15 mouse cellular contexts compared by ENCODE assay signal in genomic region chr7:102349236-102349635, GRCm38 (mm10).
DNase-seq lines count a peak whose midpoint lies in the region; ATAC-seq and TF ChIP-seq lines count a peak whose summit lies in the region.
"Had no signal": no experiment of that assay in that cellular context is flagged by ENCODE, and none has a peak within 500 bp of the region (broad histone marks: within the 10 kb centered on the region; RNA-seq: fewer than 3 reads in every experiment).

No protein-coding gene starts in this region.

- DNase-seq in kidney, adult 11 months, result peak; percentile 30
- DNase-seq in kidney, postnatal 4 days, result no peak
- DNase-seq in kidney, postnatal 0 days (ENCODE audit: low spot score), result peak; percentile 15
- DNase-seq in kidney, adult 18-20 months, result no peak
- peak; percentile 54 for DNase-seq in kidney, postnatal 14 days
- no peak for DNase-seq in right cerebral cortex, adult 2 months (ENCODE audit: low spot score in 2 of 2)
- DNase-seq: adrenal gland, postnatal 10 days; cerebellum, adult 11-12 months; cerebellum, adult 9-10 months; cerebellum, postnatal 25 days; gastrocnemius, postnatal 10 days had no signal

- TF ChIP-seq CTCF in kidney, postnatal 0 days (IDR thresholded peaks at IDR 0.05; ENCODE audit: low read depth), result no peak

- H3K36me3 ChIP-seq in kidney, postnatal 0 days (ENCODE audit: insufficient read depth, low read length), result no peaks in the 10 kb centered on the region
- H3K36me3 ChIP-seq: forebrain, embryonic 15.5 days; heart, embryonic 12.5 days; hindbrain, embryonic 15.5 days had no signal

- H3K9me3 ChIP-seq in kidney, postnatal 0 days (replicated peaks; ENCODE audit: low read length), result no peaks in the 10 kb centered on the region
- H3K9me3 ChIP-seq: forebrain, embryonic 15.5 days; heart, embryonic 12.5 days; hindbrain, embryonic 15.5 days had no signal

- ATAC-seq in kidney, postnatal 0 days (replicated peaks; ENCODE audit: low FRiP score, low read depth), result no peak
- ATAC-seq: forebrain, embryonic 15.5 days had no signal

- 57% methylated on average over 5 of the region's 5 CpGs for WGBS in kidney, postnatal 0 days

- no peak overlapping the region for H3K27ac ChIP-seq in kidney, postnatal 0 days
- H3K27ac ChIP-seq in brown adipose tissue, adult 24 weeks (replicated peaks; ENCODE audit: low read depth, low read length), result peak overlapping the region; percentile 10; the same call in 1 of the 2 replicates
- H3K27ac ChIP-seq: forebrain, embryonic 15.5 days; hindbrain, embryonic 15.5 days had no signal

- H3K4me2 ChIP-seq in kidney, postnatal 0 days (ENCODE audit: low read length), result no peak overlapping the region
- H3K4me2 ChIP-seq: forebrain, embryonic 15.5 days; heart, embryonic 12.5 days; hindbrain, embryonic 15.5 days had no signal

- no peaks in the 10 kb centered on the region for H3K4me1 ChIP-seq in kidney, postnatal 0 days (replicated peaks; ENCODE audit: insufficient read depth, low read length)
- peaks cover 11% of the 10 kb centered on the region; the same call in 1 of the 2 replicates for H3K4me1 ChIP-seq in brown adipose tissue, adult 24 weeks (ENCODE audit: control insufficient read depth, insufficient read depth, insufficient read length, low read length)
- H3K4me1 ChIP-seq: forebrain, embryonic 15.5 days; hindbrain, embryonic 15.5 days had no signal

- H3K4me3 ChIP-seq in kidney, postnatal 0 days (replicated peaks; ENCODE audit: low read depth, low read length), result no peak overlapping the region
- no peak overlapping the region for H3K4me3 ChIP-seq in brown adipose tissue, adult 24 weeks (ENCODE audit: insufficient read depth, low read depth, low read length)
- H3K4me3 ChIP-seq: forebrain, embryonic 15.5 days; heart, embryonic 12.5 days; hindbrain, embryonic 15.5 days had no signal

- no peak overlapping the region for H3K9ac ChIP-seq in kidney, postnatal 0 days (ENCODE audit: low read depth, low read length)
- H3K9ac ChIP-seq: forebrain, embryonic 15.5 days; heart, embryonic 12.5 days; hindbrain, embryonic 15.5 days had no signal

- H3K27me3 ChIP-seq in kidney, postnatal 0 days (ENCODE audit: insufficient read depth, low read length), result no peaks in the 10 kb centered on the region
- H3K27me3 ChIP-seq: forebrain, embryonic 15.5 days; heart, embryonic 12.5 days; hindbrain, embryonic 15.5 days had no signal

Comparison
In these comparisons a context has a peak if more than half of its experiments do, and no peak if none do; other contexts are left out.
1. DNase-seq: peak in kidney, adult 11 months (single experiment), kidney, postnatal 0 days (single experiment) and kidney, postnatal 14 days (single experiment); none in kidney, postnatal 4 days (0 of 2), kidney, adult 18-20 months (single experiment) and right cerebral cortex, adult 2 months (0 of 2).